ENCODE assay signal across 8 mouse cellular contexts in genomic region chr4:129350644-129351043, GRCm38 (mm10). TPM values are rescaled to one million over a fixed set of nuclear protein-coding genes. Genes with fewer than 3 reads are reported as not detected.
DNase-seq lines count a peak whose midpoint lies in the region; ATAC-seq lines count a peak whose summit lies in the region.
"Had no signal": no experiment of that assay in that cellular context is flagged by ENCODE, and none has a peak within 500 bp of the region (broad histone marks: within the 10 kb centered on the region; RNA-seq: fewer than 3 reads in every experiment).

No protein-coding gene starts in this region.

- ATAC-seq in common myeloid progenitor, adult 5-6 weeks (replicated peaks; ENCODE audit: low read depth, poor library complexity, severe bottlenecking) = peak; percentile 92
- peak; percentile 84 for ATAC-seq in intestine, embryonic 14.5 days (replicated peaks; ENCODE audit: low FRiP score, low TSS enrichment, low read depth)
- ATAC-seq in midbrain, embryonic 15.5 days (replicated peaks) = peak; percentile 75; the same call in 1 of the 2 replicates

- H3K27me3 ChIP-seq in intestine, embryonic 14.5 days (replicated peaks; ENCODE audit: control insufficient read depth, insufficient read depth, low read length) = no peaks in the 10 kb centered on the region
- no peaks in the 10 kb centered on the region for H3K27me3 ChIP-seq in limb, embryonic 10.5 days (ENCODE audit: low read depth, poor library complexity, severe bottlenecking)
- H3K27me3 ChIP-seq in midbrain, embryonic 15.5 days (replicated peaks) = no peaks in the 10 kb centered on the region

- H3K27ac ChIP-seq in intestine, embryonic 14.5 days (ENCODE audit: low read depth) = no peak overlapping the region
- no peak overlapping the region for H3K27ac ChIP-seq in limb, embryonic 10.5 days
- no peak overlapping the region for H3K27ac ChIP-seq in midbrain, embryonic 15.5 days

- H3K4me2 ChIP-seq in intestine, embryonic 14.5 days (ENCODE audit: low read length) = no peak overlapping the region
- H3K4me2 ChIP-seq in midbrain, embryonic 15.5 days = no peak overlapping the region

- peaks cover 33% of the 10 kb centered on the region for H3K36me3 ChIP-seq in intestine, embryonic 14.5 days (ENCODE audit: control insufficient read depth, insufficient read depth, low read length)
- H3K36me3 ChIP-seq in limb, embryonic 10.5 days = peaks cover 33% of the 10 kb centered on the region
- 0 out of 2 replicates have a peak, but pooled peaks cover 4% of the 10 kb centered on the region for H3K36me3 ChIP-seq in midbrain, embryonic 15.5 days (replicated peaks)

- no peaks in the 10 kb centered on the region for H3K4me1 ChIP-seq in intestine, embryonic 14.5 days (replicated peaks; ENCODE audit: control insufficient read depth, insufficient read depth, low read length)
- no peaks in the 10 kb centered on the region for H3K4me1 ChIP-seq in limb, embryonic 10.5 days
- H3K4me1 ChIP-seq in midbrain, embryonic 15.5 days = no peaks in the 10 kb centered on the region

- H3K9ac ChIP-seq in intestine, embryonic 14.5 days (ENCODE audit: low read length) = no peak overlapping the region
- H3K9ac ChIP-seq in midbrain, embryonic 15.5 days = no peak overlapping the region

- H3K9me3 ChIP-seq in intestine, embryonic 14.5 days (ENCODE audit: control insufficient read depth, low read length) = no peaks in the 10 kb centered on the region
- no peaks in the 10 kb centered on the region for H3K9me3 ChIP-seq in limb, embryonic 10.5 days (replicated peaks)
- no peaks in the 10 kb centered on the region for H3K9me3 ChIP-seq in midbrain, embryonic 15.5 days

- intact Hi-C loops in gastrocnemius, postnatal 14 days (cut with DNase I; ENCODE audit: low total_unique reads) = loop anchor here (2.0 kb wide), 1 partner anchor 106 kb away; no protein-coding TSS in a partner anchor

- DNase-seq in adrenal gland, adult 2 months = peak; percentile 76
- DNase-seq in gastrocnemius, postnatal 14 days = peak; percentile 76
- DNase-seq in intestine, embryonic 14.5 days (ENCODE audit: low spot score) = peak; percentile 94
- DNase-seq in limb, embryonic 10.5 days (ENCODE audit: low spot score) = peak; percentile 91
- peak; percentile 45 to 76 for DNase-seq in spleen, adult 18-20 months

- 8% methylated on average over 1 of the region's 1 CpGs for WGBS in intestine, embryonic 14.5 days
- 15% methylated on average over 1 of the region's 1 CpGs for WGBS in limb, embryonic 10.5 days
- 11% methylated on average over 1 of the region's 1 CpGs for whole genome bisulfite sequencing in midbrain, embryonic 15.5 days

- H3K4me3 ChIP-seq in intestine, embryonic 14.5 days (ENCODE audit: low read depth, low read length) = no peak overlapping the region
- no peak overlapping the region for H3K4me3 ChIP-seq in limb, embryonic 10.5 days
- H3K4me3 ChIP-seq in midbrain, embryonic 15.5 days = no peak overlapping the region
- H3K4me3 ChIP-seq: myocyte had no signal

RNA-seq across cellular contexts. Expression of gene Zbtb8os, which starts 15.1 kb away (rescaled TPM):
- 10 to 100 TPM; 42.7 to 48.4 TPM for total RNA-seq in adrenal gland, adult 2 months (2021)
- 4.1 and 5.3 TPM in 2 replicates for polyA plus RNA-seq in adrenal gland, adult 2 months (2012; rRNA removed)
- total RNA-seq in common myeloid progenitor, adult 5-6 weeks (2017) = 59.1 and 73.1 TPM in 2 replicates
- 10 to 100 TPM; 24.0 to 25.1 TPM for total RNA-seq in gastrocnemius, postnatal 14 days (2021)
- 46.9 and 51.3 TPM in 2 replicates for polyA plus RNA-seq in intestine, embryonic 14.5 days (2014; fragmentation: Nextera tagmentation; extraction: Ambion mirVana)
- 49.5 and 50.3 TPM in 2 replicates for polyA plus RNA-seq in limb, embryonic 10.5 days (2016; fragmentation: Nextera tagmentation; extraction: Ambion mirVana)
- 19.9 and 21.1 TPM in 2 replicates for polyA plus RNA-seq in midbrain, embryonic 15.5 days (2015; fragmentation: Nextera tagmentation; extraction: Ambion mirVana)

RNA-seq across cellular contexts. Expression of gene Rbbp4, which starts 15.5 kb away (rescaled TPM):
- total RNA-seq in adrenal gland, adult 2 months (2021) = 100 to 1,000 TPM; 116 to 144 TPM
- polyA plus RNA-seq in adrenal gland, adult 2 months (2012; rRNA removed) = 9.7 and 10.4 TPM in 2 replicates
- total RNA-seq in common myeloid progenitor, adult 5-6 weeks (2017) = 120 and 139 TPM in 2 replicates
- 10 to 100 TPM; 66.0 to 67.2 TPM for total RNA-seq in gastrocnemius, postnatal 14 days (2021)
- 333 and 352 TPM in 2 replicates for polyA plus RNA-seq in intestine, embryonic 14.5 days (2014; fragmentation: Nextera tagmentation; extraction: Ambion mirVana)
- polyA plus RNA-seq in limb, embryonic 10.5 days (2016; fragmentation: Nextera tagmentation; extraction: Ambion mirVana) = 561 and 589 TPM in 2 replicates
- polyA plus RNA-seq in midbrain, embryonic 15.5 days (2015; fragmentation: Nextera tagmentation; extraction: Ambion mirVana) = 260 and 271 TPM in 2 replicates

RNA-seq across cellular contexts. Expression of gene Zbtb8a, which starts 27.3 kb away (rescaled TPM):
- total RNA-seq in adrenal gland, adult 2 months (2021) = 1 to 10 TPM; 6.1 to 6.4 TPM
- polyA plus RNA-seq in adrenal gland, adult 2 months (2012; rRNA removed) = 2.4 and 2.7 TPM in 2 replicates
- 9.6 and 10.6 TPM in 2 replicates for total RNA-seq in common myeloid progenitor, adult 5-6 weeks (2017)
- 1 to 10 TPM; 2.4 to 2.9 TPM for total RNA-seq in gastrocnemius, postnatal 14 days (2021)
- polyA plus RNA-seq in intestine, embryonic 14.5 days (2014; fragmentation: Nextera tagmentation; extraction: Ambion mirVana) = 7.6 and 11.1 TPM in 2 replicates
- 6.3 and 8.0 TPM in 2 replicates for polyA plus RNA-seq in limb, embryonic 10.5 days (2016; fragmentation: Nextera tagmentation; extraction: Ambion mirVana)
- 20.4 and 21.5 TPM in 2 replicates for polyA plus RNA-seq in midbrain, embryonic 15.5 days (2015; fragmentation: Nextera tagmentation; extraction: Ambion mirVana)

Comparison
In these comparisons a context has a peak if more than half of its experiments do, and no peak if none do; other contexts are left out.
1. RNA of gene Rbbp4, which starts 15.5 kb away (polyA plus RNA-seq): 561 to 589 TPM in limb, embryonic 10.5 days, 333 to 352 TPM in intestine, embryonic 14.5 days and 260 to 271 TPM in midbrain, embryonic 15.5 days; 9.7 to 10.4 TPM in adrenal gland, adult 2 months; every median in the first group is over 10 times any median in the second.
2. Peak in every context shown above with its lines, with median percentiles within 50 percentile points of each other: DNase-seq and ATAC-seq.